Mouse (Mus musculus): ENCODE data around the gene Tacc2. TPM values are rescaled to one million over a fixed set of nuclear protein-coding genes. Genes with fewer than 3 reads are reported as not detected.

The Tacc2 gene
- total RNA-seq, 2 experiments from 2014 or later: 208 to 286 TPM

GRCm38 (mm10) chr7:130751678-130752077, 174.4 kb downstream of the Tacc2 start:
- intact Hi-C loops (cut with DNase I): no loop called here
- no peak for DNase-seq

GRCm38 (mm10) chr7:130754790-130755189, 177.6 kb downstream of the Tacc2 start:
- intact Hi-C loops (cut with DNase I): loop anchor here (1.0 kb wide), 1 partner anchor 149 kb away; no protein-coding TSS in a partner anchor
- peak; percentile 59 to 63 for DNase-seq

GRCm38 (mm10) chr7:130756343-130756835, 179.2 kb downstream of the Tacc2 start:
- DNase-seq: no peak
- intact Hi-C loops (cut with DNase I): no loop called here

- intact Hi-C loops (cut with DNase I): no loop called here
- DNase-seq: no peak
These were observed 180.2 kb downstream of the Tacc2 start for GRCm38 (mm10) chr7:130757326-130757865.

- intact Hi-C loops (cut with DNase I): loop anchor here (2.0 kb wide), 2 partner anchors 89 to 229 kb away; no protein-coding TSS in a partner anchor
- peak; percentile 81 to 88 for DNase-seq
These were observed 185.0 kb downstream of the Tacc2 start for GRCm38 (mm10) chr7:130762071-130762897.

- intact Hi-C loops (cut with DNase I): no loop called here
- DNase-seq: no peak
These were observed 186.9 kb downstream of the Tacc2 start for GRCm38 (mm10) chr7:130764160-130764559.

- no peak for DNase-seq
- intact Hi-C loops (cut with DNase I): no loop called here
These were observed 189.4 kb downstream of the Tacc2 start for GRCm38 (mm10) chr7:130766411-130767170.

GRCm38 (mm10) chr7:130768151-130768550, 190.9 kb downstream of the Tacc2 start:
- DNase-seq: no peak
- intact Hi-C loops (cut with DNase I): no loop called here

- DNase-seq: peak; percentile 80 to 91
- intact Hi-C loops (cut with DNase I): loop anchor here (1.0 to 5.0 kb wide), 3 partner anchors 56 to 297 kb away; no protein-coding TSS in a partner anchor
These were observed 193.5 kb downstream of the Tacc2 start for GRCm38 (mm10) chr7:130770707-130771106.

GRCm38 (mm10) chr7:130773171-130773830, 196.1 kb downstream of the Tacc2 start:
- intact Hi-C loops (cut with DNase I): loop anchor here (1.0 to 5.0 kb wide), 2 partner anchors 142 to 294 kb away; no protein-coding TSS in a partner anchor
- DNase-seq: peak; percentile 66 to 72

GRCm38 (mm10) chr7:130773914-130774630, 196.8 kb downstream of the Tacc2 start, which contains the start of gene Btbd16:
Gene Btbd16 (plus strand): TSS chr7:130774069.
- intact Hi-C loops (cut with DNase I): loop anchor here (1.0 to 5.0 kb wide), 2 partner anchors 141 to 293 kb away; no protein-coding TSS in a partner anchor
- no peak for DNase-seq

GRCm38 (mm10) chr7:130780866-130781419, 203.7 kb downstream of the Tacc2 start:
- peak; percentile 57 to 61 for DNase-seq
- intact Hi-C loops (cut with DNase I): no loop called here

GRCm38 (mm10) chr7:130782501-130783050, 205.3 kb downstream of the Tacc2 start:
- intact Hi-C loops (cut with DNase I): no loop called here
- no peak for DNase-seq

- DNase-seq: no peak
- intact Hi-C loops (cut with DNase I): no loop called here
These were observed 208.8 kb downstream of the Tacc2 start for GRCm38 (mm10) chr7:130785923-130786575.

- DNase-seq: no peak
- intact Hi-C loops (cut with DNase I): no loop called here
These were observed 209.5 kb downstream of the Tacc2 start for GRCm38 (mm10) chr7:130786708-130787107.

GRCm38 (mm10) chr7:130787537-130787936, 210.3 kb downstream of the Tacc2 start:
- DNase-seq: no peak
- intact Hi-C loops (cut with DNase I): no loop called here

GRCm38 (mm10) chr7:130788950-130789349, 211.7 kb downstream of the Tacc2 start:
- intact Hi-C loops (cut with DNase I): no loop called here
- no peak for DNase-seq

GRCm38 (mm10) chr7:130789456-130789855, 212.2 kb downstream of the Tacc2 start:
- intact Hi-C loops (cut with DNase I): no loop called here
- DNase-seq: no peak
